Mouse (Mus musculus) cerebellum, adult 2 months (tissue): ENCODE results near the gene Ggt5. TPM values are rescaled to one million over a fixed set of nuclear protein-coding genes. Genes with fewer than 3 reads are reported as not detected.
"Not testable (repeated sequence)": the region's sequence is repeated elsewhere in the genome, so short reads cannot be mapped to it uniquely, and the experiment has no call there.

Experiments
- DNase-seq, 2 experiments: peaks; one replicate each; pipeline ENCODE4 v3.0.0; 2021
- H3K27ac ChIP-seq: fragments of 200-500 bp; 2 replicates; pipeline ENCODE4 v1.5.1; 2012; ENCODE audit warnings: low read length, control low read depth, inconsistent platforms; ENCODE audit not compliant: insufficient read depth
- H3K27me3 ChIP-seq: fragments of 200-500 bp; 2 replicates; pipeline ENCODE4 v1.6.1; 2012; ENCODE audit warnings: inconsistent platforms, mild to moderate bottlenecking, low read length, moderate library complexity; ENCODE audit not compliant: control insufficient read depth, insufficient read depth
- H3K4me1 ChIP-seq: fragments of 200-500 bp; 2 replicates; pipeline ENCODE4 v1.6.1; 2011; ENCODE audit warnings: low read length; ENCODE audit not compliant: control insufficient read depth, insufficient read depth
- H3K4me3 ChIP-seq: fragments of 200-500 bp; replicated peaks from 2 replicates; pipeline ENCODE3; 2011; ENCODE audit warnings: mild to moderate bottlenecking, low read depth, low read length, control low read depth; ENCODE audit not compliant: insufficient read depth
- CTCF ChIP-seq: fragments of 200-500 bp; IDR thresholded peaks from 2 replicates; pipeline ENCODE4 v1.5.1; 2011; ENCODE audit warnings: low read depth, mild to moderate bottlenecking, control low read depth, low read length, moderate library complexity, borderline replicate concordance; ENCODE audit not compliant: insufficient read depth
- POLR2A ChIP-seq: fragments of 200-500 bp; IDR thresholded peaks from 2 replicates; pipeline ENCODE4 v1.6.1; 2011; ENCODE audit warnings: low read length, control low read depth, borderline replicate concordance; ENCODE audit not compliant: insufficient read depth
- WGBS: fragments of 180-500 bp; shearing (Covaris S2); methylation state at CpG from one replicate; pipeline ENCODE4 v1.1.7; 2018; 5-methylcytosine and 5-hydroxymethylcytosine counted together
- polyA plus RNA-seq: library from polyadenylated mRNA; depleted of rRNA; stranded (reverse); fragments of >200 nt; gene quantifications from 2 replicates; pipeline ENCODE4 v1.2.3, GENCODE M21; 2012

Ggt5 gene
- polyA plus RNA-seq, 1 experiment, result 4.0 TPM

- WGBS, result 85% methylated on average over 12 of the region's 12 CpGs
- no peak for TF ChIP-seq CTCF
- no peak for TF ChIP-seq POLR2A
- peaks cover 16% of the 10 kb centered on the region for H3K4me1 ChIP-seq
- H3K4me3 ChIP-seq, result no peak overlapping the region
- no peak for DNase-seq
- H3K27me3 ChIP-seq, result no peaks in the 10 kb centered on the region
- no peak overlapping the region for H3K27ac ChIP-seq
Measured at GRCm38 (mm10) chr10:75564687-75565265, 24.4 kb upstream of the Ggt5 start.

DNA sequence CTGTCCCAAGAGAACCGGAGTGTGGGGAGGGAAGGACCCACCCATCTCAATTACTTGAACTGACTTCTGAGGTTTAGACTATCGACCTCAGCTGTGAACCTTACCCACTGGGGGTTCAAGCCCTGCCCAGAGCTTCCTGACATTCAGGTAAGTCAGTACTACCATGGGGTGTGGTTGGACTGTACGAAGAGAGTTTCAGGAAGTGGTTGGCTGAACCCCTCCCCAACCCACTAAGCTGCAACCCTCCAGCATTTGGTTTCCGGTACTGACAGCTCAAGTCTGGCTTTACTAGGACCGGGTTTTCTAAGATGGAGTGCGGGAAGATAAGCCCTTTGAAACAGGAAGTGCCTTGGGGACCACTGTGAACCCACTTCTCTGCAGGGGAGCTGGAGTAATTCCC is 23.7 kb upstream of the Ggt5 start:
- Histone ChIP-seq H3K27ac (no peak overlapping the region), H3K4me1 (peaks cover 14% of the 10 kb centered on the region), H3K27me3 (no peaks in the 10 kb centered on the region), H3K4me3 (no peak overlapping the region)
- no peak for DNase-seq
- TF ChIP-seq CTCF (no peak), POLR2A (no peak)
- WGBS, result 81% methylated on average over 6 of the region's 6 CpGs

DNA sequence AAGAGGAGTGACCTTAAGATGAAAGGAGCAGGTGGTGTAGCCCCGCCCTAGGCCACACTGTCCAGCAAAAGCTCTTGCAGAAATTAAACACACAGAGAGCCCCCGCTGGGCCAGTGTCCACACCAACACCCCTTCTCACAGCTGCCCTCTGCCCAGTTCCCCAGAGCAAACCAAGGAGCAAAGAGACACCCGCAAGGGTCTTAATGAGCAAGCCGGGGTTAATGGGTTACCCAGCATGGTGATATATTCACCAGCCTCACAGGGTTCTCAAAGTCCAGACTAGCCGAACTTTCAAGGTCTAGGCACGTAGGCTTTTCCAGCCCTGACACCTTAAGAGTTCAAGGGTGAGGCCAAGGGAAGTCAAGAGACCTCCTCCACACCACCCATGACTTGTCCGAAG is 23.2 kb upstream of the Ggt5 start:
- DNase-seq, result no peak
- no peak overlapping the region for H3K27ac ChIP-seq
- no peak overlapping the region for H3K4me3 ChIP-seq
- TF ChIP-seq POLR2A (no peak), CTCF (no peak)
- H3K4me1 ChIP-seq, result peaks cover 10% of the 10 kb centered on the region
- H3K27me3 ChIP-seq, result no peaks in the 10 kb centered on the region
- WGBS, result 87% methylated on average over 7 of the region's 7 CpGs

GRCm38 (mm10) chr10:75566321-75566720 is 22.8 kb upstream of the Ggt5 start:
- 80% methylated on average over 5 of the region's 5 CpGs for WGBS
- Histone ChIP-seq H3K27me3 (no peaks in the 10 kb centered on the region), H3K4me1 (peaks cover 5% of the 10 kb centered on the region), H3K4me3 (no peak overlapping the region), H3K27ac (no peak overlapping the region)
- TF ChIP-seq CTCF, result no peak
- no peak for TF ChIP-seq POLR2A
- DNase-seq, result no peak

GRCm38 (mm10) chr10:75566765-75567164 is 22.4 kb upstream of the Ggt5 start:
- not testable (repeated sequence) for H3K27ac ChIP-seq, H3K27me3 ChIP-seq, H3K4me3 ChIP-seq, DNase-seq, H3K4me1 ChIP-seq
- 86% methylated on average over 2 of the region's 2 CpGs for WGBS

GRCm38 (mm10) chr10:75568029-75568428 is 21.1 kb upstream of the Ggt5 start:
- 53% methylated on average over 5 of the region's 5 CpGs for WGBS
- DNase-seq, result no peak
- no peaks in the 10 kb centered on the region for H3K4me1 ChIP-seq
- no peak overlapping the region for H3K4me3 ChIP-seq
- TF ChIP-seq POLR2A (no peak), CTCF (no peak)
- H3K27me3 ChIP-seq, result no peaks in the 10 kb centered on the region
- no peak overlapping the region for H3K27ac ChIP-seq

DNA sequence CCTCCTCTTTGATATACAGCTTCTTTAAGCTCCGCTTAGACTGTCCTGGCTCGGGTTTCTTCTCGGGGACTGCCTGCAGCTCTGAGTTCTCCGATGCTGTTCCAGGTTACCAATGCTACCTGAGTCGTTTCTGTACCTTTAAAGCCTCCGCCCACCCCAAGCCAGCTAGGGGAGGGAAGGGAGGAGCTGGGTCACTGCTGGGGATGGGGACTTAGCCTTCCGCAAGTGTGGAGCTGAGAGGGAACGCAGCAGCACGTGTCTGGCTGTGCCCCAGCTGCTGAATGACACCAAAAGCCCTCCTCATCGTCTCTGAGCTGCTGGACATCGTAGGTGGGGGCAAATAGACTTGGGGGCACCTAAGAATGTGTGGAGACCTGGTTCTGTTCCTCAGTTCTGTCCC is 20.7 kb upstream of the Ggt5 start:
- 15% methylated on average over 11 of the region's 11 CpGs for WGBS
- no peak overlapping the region for H3K4me3 ChIP-seq
- H3K27me3 ChIP-seq, result no peaks in the 10 kb centered on the region
- DNase-seq, result no peak
- H3K4me1 ChIP-seq, result no peaks in the 10 kb centered on the region
- TF ChIP-seq POLR2A (no peak), CTCF (no peak)
- no peak overlapping the region for H3K27ac ChIP-seq

DNA sequence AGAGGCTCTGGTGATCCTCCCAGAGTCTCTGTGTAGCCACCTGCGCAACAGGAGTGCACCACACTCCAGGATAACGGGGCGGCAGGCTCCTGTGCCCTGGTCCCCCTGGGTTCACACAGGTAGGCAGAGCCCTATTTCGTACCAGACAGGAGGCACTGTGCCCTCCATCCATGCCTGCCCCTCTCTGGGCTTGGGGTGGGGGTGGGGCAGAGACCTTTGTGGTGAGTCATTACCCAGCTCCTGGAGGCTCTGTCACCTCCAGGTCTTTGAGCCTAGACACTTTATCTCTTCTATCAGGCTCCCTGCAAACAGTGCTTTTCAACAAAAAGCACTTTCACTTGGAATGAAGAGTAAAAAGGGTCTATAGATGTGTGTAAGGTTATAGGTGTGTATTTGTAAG is 20.3 kb upstream of the Ggt5 start:
- 40% methylated on average over 4 of the region's 4 CpGs for WGBS
- TF ChIP-seq POLR2A (no peak), CTCF (no peak)
- H3K4me3 ChIP-seq, result no peak overlapping the region
- no peak overlapping the region for H3K27ac ChIP-seq
- no peaks in the 10 kb centered on the region for H3K27me3 ChIP-seq
- no peak for DNase-seq
- H3K4me1 ChIP-seq, result no peaks in the 10 kb centered on the region
